Mouse (Mus musculus) heart, postnatal 0 days (tissue): ENCODE measurements at regions not wholly inside any gene's neighbourhood (a gene's known extent, or its start where the extent isn't known, plus 50 kb on each side); places are given as distances from the start of the nearest gene placed in this dataset.

Experiments
- CTCF ChIP-seq: IDR thresholded peaks from 2 replicates; pipeline ENCODE4 v1.5.1; 2016; ENCODE audit warnings: antibody characterized with exemption, control low read depth, low read depth
- EP300 ChIP-seq: IDR thresholded peaks from 2 replicates; pipeline ENCODE4 v1.6.1; 2016; ENCODE audit warnings: antibody characterized with exemption, low read depth

DNA sequence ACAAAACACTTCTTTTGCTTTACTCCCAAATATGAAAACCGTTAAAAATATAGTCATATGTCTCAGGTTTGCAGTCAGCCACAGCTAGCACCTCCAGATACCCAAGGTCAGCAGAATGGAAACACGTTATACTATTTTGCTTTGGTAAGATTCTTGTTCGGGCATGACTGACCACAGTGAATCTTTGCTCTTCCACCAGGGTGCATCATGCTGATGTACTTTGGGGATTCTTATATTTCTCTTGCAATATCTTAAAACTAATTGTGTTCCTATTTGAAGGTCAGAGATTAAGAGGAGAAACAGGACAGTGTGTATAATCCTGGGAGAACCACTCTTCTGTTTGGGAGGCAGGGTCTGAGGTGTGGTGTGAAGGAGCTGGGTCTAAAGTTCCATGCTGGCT is 481.7 kb downstream of the Hace1 start:
- TF ChIP-seq EP300 (no peak), CTCF (no peak)
